Mouse (Mus musculus) erythroblast, embryonic 14.5 days (primary cell): Measurements from ENCODE around the gene Nf2.

Experiments used
- GATA1 ChIP-seq: IDR thresholded peaks from 2 replicates; pipeline ENCODE4 v1.6.1; 2012; ENCODE audit warnings: low read length, inconsistent platforms, mixed read lengths
- TAL1 ChIP-seq: IDR thresholded peaks from 3 replicates; pipeline ENCODE4 v1.6.1; 2012; ENCODE audit warnings: low read length, inconsistent platforms, mixed read lengths

DNA sequence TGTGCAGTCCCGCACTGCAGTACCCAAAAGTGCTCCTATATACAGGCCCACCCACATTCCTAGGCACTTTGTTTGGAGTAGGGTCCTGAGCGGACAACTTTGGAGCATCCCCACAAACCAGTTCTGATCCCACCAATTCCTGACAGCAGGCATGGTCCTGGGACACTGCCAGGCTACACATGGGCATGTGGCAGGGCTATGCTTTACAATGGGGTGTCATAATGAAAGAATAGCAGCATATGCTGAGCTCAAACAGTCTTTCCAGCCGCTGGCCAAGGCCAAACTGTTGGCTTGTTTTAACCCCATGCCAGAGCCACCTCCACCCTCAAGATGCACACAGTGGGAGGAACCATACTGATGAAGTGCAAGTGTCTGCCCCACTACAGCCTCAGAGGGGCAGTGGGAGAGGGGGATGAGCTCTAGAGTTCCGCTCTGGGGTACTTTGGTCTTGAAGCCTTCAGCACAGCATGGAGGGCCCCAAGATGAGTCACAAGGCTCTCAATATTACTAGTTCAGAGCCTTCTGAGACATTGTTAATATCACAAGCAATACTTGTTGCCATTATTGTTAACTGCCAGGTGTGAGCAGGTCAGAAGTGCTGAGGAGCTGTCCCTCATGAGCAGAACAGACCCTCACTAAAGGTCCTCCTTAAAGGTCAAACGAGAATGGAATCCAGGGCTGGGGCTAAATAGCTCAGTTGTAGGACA, 132.7 kb downstream of the Nf2 start:
- TF ChIP-seq TAL1, result no peak
- TF ChIP-seq GATA1, result no peak
